Mouse (Mus musculus) forebrain, embryonic 15.5 days (tissue): ENCODE measurements at regions not wholly inside any gene's neighbourhood (a gene's known extent, or its start where the extent isn't known, plus 50 kb on each side); places are given as distances from the start of the nearest gene placed in this dataset.

Experiments
- ATAC-seq: fragments of 200-750 bp; cut with Nextera tagmentation; replicated peaks from 2 replicates; pipeline ENCODE4 v1.8.0; 2017; ENCODE audit warnings: mild to moderate bottlenecking, moderate TSS enrichment, moderate library complexity
- H3K27ac ChIP-seq: fragments of 300-500 bp; sonication (generic); replicated peaks from 2 replicates; pipeline ENCODE4 v1.5.1; 2015; ENCODE audit warnings: mild to moderate bottlenecking, inconsistent platforms
- H3K27me3 ChIP-seq: fragments of 300-500 bp; sonication (generic); 2 replicates; pipeline ENCODE4 v1.6.1; 2015; ENCODE audit warnings: inconsistent platforms
- H3K36me3 ChIP-seq: fragments of 300-500 bp; sonication (generic); 2 replicates; pipeline ENCODE4 v1.6.1; 2015; ENCODE audit warnings: mild to moderate bottlenecking, inconsistent platforms
- H3K4me1 ChIP-seq: fragments of 300-500 bp; sonication (generic); 2 replicates; pipeline ENCODE4 v1.6.1; 2015; ENCODE audit warnings: inconsistent platforms
- H3K4me2 ChIP-seq: fragments of 300-500 bp; sonication (generic); replicated peaks from 2 replicates; pipeline ENCODE4 v1.6.1; 2015; ENCODE audit warnings: mild to moderate bottlenecking, inconsistent platforms
- H3K4me3 ChIP-seq: fragments of 300-500 bp; sonication (generic); 2 replicates; pipeline ENCODE4 v1.5.1; 2015; ENCODE audit warnings: mild to moderate bottlenecking, inconsistent platforms
- H3K9ac ChIP-seq: fragments of 300-500 bp; sonication (generic); replicated peaks from 2 replicates; pipeline ENCODE4 v1.6.1; 2015; ENCODE audit warnings: mild to moderate bottlenecking, inconsistent platforms
- H3K9me3 ChIP-seq: fragments of 300-500 bp; sonication (generic); 2 replicates; pipeline ENCODE4 v1.6.1; 2016; ENCODE audit warnings: inconsistent platforms
- WGBS: fragments of 180-500 bp; shearing (Covaris S2); methylation state at CpG from one replicate; pipeline ENCODE4 v1.1.7; 2015; ENCODE audit warnings: mixed read lengths; 5-methylcytosine and 5-hydroxymethylcytosine counted together

- H3K9ac ChIP-seq: no peak overlapping the region
- 60% methylated on average over 1 of the region's 1 CpGs for WGBS
- no peaks in the 10 kb centered on the region for H3K4me1 ChIP-seq
- H3K36me3 ChIP-seq: no peaks in the 10 kb centered on the region
- ATAC-seq: no peak
- no peak overlapping the region for H3K27ac ChIP-seq
- no peak overlapping the region for H3K4me3 ChIP-seq
- no peak overlapping the region for H3K4me2 ChIP-seq
- no peaks in the 10 kb centered on the region for H3K9me3 ChIP-seq
- no peaks in the 10 kb centered on the region for H3K27me3 ChIP-seq
Observed at GRCm38 (mm10) chr12:67929842-67930241, 707.5 kb upstream of the Mdga2 start.

- Histone ChIP-seq H3K9me3 (no peaks in the 10 kb centered on the region), H3K4me2 (no peak overlapping the region), H3K4me3 (no peak overlapping the region), H3K4me1 (no peaks in the 10 kb centered on the region), H3K9ac (no peak overlapping the region), H3K27ac (no peak overlapping the region), H3K36me3 (no peaks in the 10 kb centered on the region), H3K27me3 (no peaks in the 10 kb centered on the region)
- WGBS: 44% methylated on average over 4 of the region's 4 CpGs
- ATAC-seq: no peak
Observed at GRCm38 (mm10) chr12:67914603-67915002, 692.3 kb upstream of the Mdga2 start.

- H3K9me3 ChIP-seq: no peaks in the 10 kb centered on the region
- no peaks in the 10 kb centered on the region for H3K36me3 ChIP-seq
- H3K27ac ChIP-seq: no peak overlapping the region
- no peaks in the 10 kb centered on the region for H3K27me3 ChIP-seq
- H3K4me1 ChIP-seq: no peaks in the 10 kb centered on the region
- WGBS: 78% methylated on average over 2 of the region's 2 CpGs
- no peak overlapping the region for H3K9ac ChIP-seq
- ATAC-seq: no peak
- H3K4me3 ChIP-seq: no peak overlapping the region
- H3K4me2 ChIP-seq: no peak overlapping the region
Observed at GRCm38 (mm10) chr12:67887296-67887695, 664.9 kb upstream of the Mdga2 start.

- no peak overlapping the region for H3K4me3 ChIP-seq
- no peak overlapping the region for H3K9ac ChIP-seq
- 47% methylated on average over 2 of the region's 2 CpGs for WGBS
- no peaks in the 10 kb centered on the region for H3K9me3 ChIP-seq
- H3K27ac ChIP-seq: no peak overlapping the region
- H3K4me1 ChIP-seq: peaks cover 3% of the 10 kb centered on the region; the same call in 1 of the 2 replicates
- no peaks in the 10 kb centered on the region for H3K36me3 ChIP-seq
- H3K4me2 ChIP-seq: no peak overlapping the region
- peak; percentile 85 for ATAC-seq
- no peaks in the 10 kb centered on the region for H3K27me3 ChIP-seq
Observed at GRCm38 (mm10) chr12:67862615-67863014, 640.3 kb upstream of the Mdga2 start.

GRCm38 (mm10) chr12:67860713-67861112 lies 638.4 kb upstream of the Mdga2 start:
- 90% methylated on average over 1 of the region's 1 CpGs for WGBS

GRCm38 (mm10) chr12:67852625-67853024 lies 630.3 kb upstream of the Mdga2 start:
- Histone ChIP-seq H3K27ac (no peak overlapping the region), H3K36me3 (no peaks in the 10 kb centered on the region), H3K9ac (no peak overlapping the region), H3K27me3 (no peaks in the 10 kb centered on the region), H3K4me3 (no peak overlapping the region), H3K4me1 (no peaks in the 10 kb centered on the region), H3K9me3 (no peaks in the 10 kb centered on the region), H3K4me2 (no peak overlapping the region)
- no peak for ATAC-seq
- WGBS: 94% methylated on average over 2 of the region's 2 CpGs

More at GRCm38 (mm10) chr12:67860713-67861112, 638.4 kb upstream of the Mdga2 start:
- peaks cover 3% of the 10 kb centered on the region; the same call in 1 of the 2 replicates for H3K4me1 ChIP-seq
- no peak overlapping the region for H3K4me3 ChIP-seq
- no peaks in the 10 kb centered on the region for H3K36me3 ChIP-seq
- no peak overlapping the region for H3K9ac ChIP-seq
- H3K27ac ChIP-seq: no peak overlapping the region
- no peak for ATAC-seq
- H3K4me2 ChIP-seq: no peak overlapping the region
- no peaks in the 10 kb centered on the region for H3K27me3 ChIP-seq
- H3K9me3 ChIP-seq: no peaks in the 10 kb centered on the region

GRCm38 (mm10) chr12:67847517-67847916 lies 625.2 kb upstream of the Mdga2 start:
- Histone ChIP-seq H3K4me3 (no peak overlapping the region), H3K27me3 (no peaks in the 10 kb centered on the region)
- no peak for ATAC-seq

GRCm38 (mm10) chr12:67804297-67804696 lies 581.9 kb upstream of the Mdga2 start:
- no peak overlapping the region for H3K9ac ChIP-seq
- H3K27me3 ChIP-seq: no peaks in the 10 kb centered on the region
- no peaks in the 10 kb centered on the region for H3K36me3 ChIP-seq
- H3K4me3 ChIP-seq: no peak overlapping the region
- ATAC-seq: peak; percentile 84
- H3K4me2 ChIP-seq: no peak overlapping the region
- WGBS: 71% methylated on average over 6 of the region's 6 CpGs
- H3K27ac ChIP-seq: no peak overlapping the region
- no peaks in the 10 kb centered on the region for H3K4me1 ChIP-seq
- no peaks in the 10 kb centered on the region for H3K9me3 ChIP-seq

More at GRCm38 (mm10) chr12:67847517-67847916, 625.2 kb upstream of the Mdga2 start:
- no peaks in the 10 kb centered on the region for H3K4me1 ChIP-seq
- no peaks in the 10 kb centered on the region for H3K36me3 ChIP-seq
- H3K4me2 ChIP-seq: no peak overlapping the region
- H3K9ac ChIP-seq: no peak overlapping the region
- no peaks in the 10 kb centered on the region for H3K9me3 ChIP-seq
- no peak overlapping the region for H3K27ac ChIP-seq

GRCm38 (mm10) chr12:67799776-67800175 lies 577.4 kb upstream of the Mdga2 start:
- Histone ChIP-seq H3K9ac (no peak overlapping the region), H3K9me3 (no peaks in the 10 kb centered on the region), H3K4me1 (no peaks in the 10 kb centered on the region), H3K4me3 (no peak overlapping the region), H3K36me3 (no peaks in the 10 kb centered on the region), H3K27ac (no peak overlapping the region), H3K4me2 (no peak overlapping the region), H3K27me3 (no peaks in the 10 kb centered on the region)
- WGBS: 68% methylated on average over 2 of the region's 2 CpGs
- ATAC-seq: peak; percentile 57; the same call in 1 of the 2 replicates
